Mouse (Mus musculus): ENCODE data around the gene Klk5.

DNA sequence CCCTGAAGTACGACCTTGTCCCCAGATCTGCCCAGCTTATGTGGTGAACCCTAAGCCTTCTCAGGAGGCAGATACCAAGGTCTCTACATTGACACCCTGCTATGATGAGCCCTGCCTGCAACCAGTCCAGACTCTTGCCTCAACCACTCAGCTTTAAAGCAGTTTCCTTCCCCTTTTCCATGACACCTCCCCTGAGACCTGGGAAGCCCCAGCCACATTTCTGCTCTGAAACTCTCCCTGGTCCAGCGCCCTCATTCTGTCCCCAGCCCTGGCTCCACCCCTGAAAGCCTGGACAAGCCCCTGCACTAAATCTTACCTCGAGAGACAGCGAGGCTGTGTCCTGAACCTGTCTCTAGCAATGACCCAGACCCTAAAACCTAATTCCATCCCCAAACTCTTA lies 41.0 kb downstream of the Klk5 start:
- TF ChIP-seq CTCF (IDR thresholded peaks at IDR 0.05; ENCODE audit: low read depth, low read length) (no peak), POLR2A (IDR thresholded peaks at IDR 0.05; ENCODE audit: extremely low read depth, insufficient read depth, low read length) (no peak)
